Mouse (Mus musculus): ENCODE data around the gene Mark3.

DNA sequence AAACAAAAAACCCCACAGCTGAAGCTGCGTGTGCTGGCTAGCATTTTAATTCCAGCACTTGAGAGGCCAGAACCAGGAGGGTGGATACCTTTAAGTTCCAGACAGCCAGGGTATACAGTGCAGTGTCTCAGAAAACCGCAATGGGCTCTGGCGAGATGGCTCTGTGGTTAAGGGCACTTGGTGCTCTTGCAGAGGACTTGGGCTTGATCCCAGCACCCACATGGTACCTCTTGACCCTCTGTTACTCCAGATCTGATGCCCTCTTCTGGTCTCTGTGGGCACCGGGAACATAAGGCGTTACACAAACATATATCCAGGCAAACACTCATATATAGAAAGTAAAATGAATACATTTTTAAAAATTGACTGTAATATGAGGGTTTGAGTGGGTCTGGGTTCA is 9.0 kb upstream of the Mark3 start:
- TF ChIP-seq CTCF (IDR thresholded peaks at IDR 0.05; ENCODE audit: insufficient read depth, low read depth, low read length) (no peak), POLR2A (IDR thresholded peaks at IDR 0.05; ENCODE audit: insufficient read depth, low read depth, low read length) (no peak)

All from olfactory bulb, adult 2 months (tissue).